Mouse (Mus musculus) hematopoietic stem cell, adult 5-6 weeks (primary cell): Measurements from ENCODE around the gene Lats2. TPM values are rescaled to one million over a fixed set of nuclear protein-coding genes. Genes with fewer than 3 reads are reported as not detected.
"Not testable (repeated sequence)": the region's sequence is repeated elsewhere in the genome, so short reads cannot be mapped to it uniquely, and the experiment has no call there.

ENCODE experiments used
- ATAC-seq, 2 experiments: fragments of 125-278 bp in 1 of 2; replicated peaks in 1 of 2; 2 replicates each; pipeline ENCODE4 v1.8.0; 2016 to 2017; ENCODE audit warnings: inconsistent platforms in 2 of 2, mild to moderate bottlenecking in 2 of 2, moderate number of reproducible peaks in 2 of 2, low read depth in 1 of 2, moderate TSS enrichment in 1 of 2; ENCODE audit not compliant: low FRiP score in 2 of 2, poor library complexity in 2 of 2, severe bottlenecking in 2 of 2, insufficient read depth in 1 of 2, low TSS enrichment in 1 of 2
- total RNA-seq: library from RNA; stranded (forward); fragments of 172-1452, 232-1000 nt; gene quantifications from 2 replicates; pipeline ENCODE4 v1.2.3, GENCODE M21; 2017

The Lats2 gene
- total RNA-seq, 1 experiment from 2014 or later, result 13.1 TPM

GRCm38 (mm10) chr14:57682751-57683150 lies 75.4 kb downstream of the Lats2 start:
- no peak for ATAC-seq

GRCm38 (mm10) chr14:57679958-57680535 lies 78.1 kb downstream of the Lats2 start:
- peak; percentile 69 to 87 for ATAC-seq

- ATAC-seq, result no peak
These were observed 78.7 kb downstream of the Lats2 start for GRCm38 (mm10) chr14:57679523-57679922.

GRCm38 (mm10) chr14:57675481-57675880 lies 82.7 kb downstream of the Lats2 start:
- ATAC-seq, result no peak

GRCm38 (mm10) chr14:57665628-57665950 lies 92.6 kb downstream of the Lats2 start:
- ATAC-seq, result no peak

- ATAC-seq, result peak; percentile 70 to 88
These were observed 93.2 kb downstream of the Lats2 start, which contains the start of gene Xpo4 for GRCm38 (mm10) chr14:57664822-57665627. TSS of gene Xpo4 (minus strand) at chr14:57665430.

GRCm38 (mm10) chr14:57664311-57664821 lies 93.8 kb downstream of the Lats2 start:
- peak; percentile 47 to 51 for ATAC-seq

GRCm38 (mm10) chr14:57663630-57664029 lies 94.6 kb downstream of the Lats2 start:
- ATAC-seq, result no peak

- peak; percentile 22 to 68; a peak in 2 of 4 replicates for ATAC-seq
These were observed 99.9 kb downstream of the Lats2 start for GRCm38 (mm10) chr14:57658301-57658700.

- ATAC-seq, result no peak
These were observed 100.7 kb downstream of the Lats2 start for GRCm38 (mm10) chr14:57657500-57657899.

GRCm38 (mm10) chr14:57656519-57656918 lies 101.7 kb downstream of the Lats2 start:
- not testable (repeated sequence) for ATAC-seq

GRCm38 (mm10) chr14:57649501-57649900 lies 108.7 kb downstream of the Lats2 start:
- ATAC-seq, result no peak

- no peak for ATAC-seq
These were observed 112.0 kb downstream of the Lats2 start for GRCm38 (mm10) chr14:57646155-57646554.

Other genes with a start within 250 kb of the Lats2 start
- gene Il17d, start 233.6 kb downstream of the Lats2 start, total RNA-seq, result not detected in 2 replicates
- gene Eef1akmt1, start 186.8 kb downstream of the Lats2 start, total RNA-seq, result 13.3 and 19.6 TPM in 2 replicates
- 38.5 and 39.5 TPM in 2 replicates for gene Xpo4, start 93.0 kb downstream of the Lats2 start, total RNA-seq
- gene Gm49361, start 12.3 kb downstream of the Lats2 start, total RNA-seq, result not detected in 2 replicates
- gene Sap18, start 39.8 kb upstream of the Lats2 start, total RNA-seq, result 43.7 and 52.1 TPM in 2 replicates
- gene Ska3, start 67.8 kb upstream of the Lats2 start, total RNA-seq, result 30.1 and 31.7 TPM in 2 replicates
- 27.0 and 28.4 TPM in 2 replicates for gene Mrpl57, start 67.8 kb upstream of the Lats2 start, total RNA-seq
- gene Zdhhc20, start 131.9 kb upstream of the Lats2 start, total RNA-seq, result 43.2 and 51.2 TPM in 2 replicates
- gene Micu2, start 240.9 kb upstream of the Lats2 start, total RNA-seq, result 90.1 and 101 TPM in 2 replicates